Mouse (Mus musculus) spleen, postnatal 4 days (tissue): ENCODE data around the gene Rbx1.
A peak's percentile ranks its signal among the peaks of the same experiment; 100 is the strongest.
"Not testable (repeated sequence)": the region's sequence is repeated elsewhere in the genome, so short reads cannot be mapped to it uniquely, and the experiment has no call there.

Source experiments
- DNase-seq, 2 experiments: peaks; one replicate each; pipeline ENCODE4 v3.0.0; 2022; ENCODE audit warnings: low spot score in 2 of 2

Gene Rbx1

GRCm38 (mm10) chr15:81465901-81466737 lies at the start of gene Rbx1:
Gene Rbx1, plus strand, starts transcription at chr15:81466296.
- DNase-seq: peak; percentile 99 to 100

- peak; percentile 80 to 85 for DNase-seq
These were observed 49.3 kb upstream of the Rbx1 start for GRCm38 (mm10) chr15:81416763-81417310.

- no peak for DNase-seq
These were observed 48.0 kb upstream of the Rbx1 start for GRCm38 (mm10) chr15:81418065-81418464.

GRCm38 (mm10) chr15:81421454-81421853 lies 44.6 kb upstream of the Rbx1 start:
- DNase-seq: no peak

GRCm38 (mm10) chr15:81422156-81422681 lies 43.9 kb upstream of the Rbx1 start:
- DNase-seq: no peak

GRCm38 (mm10) chr15:81425311-81425710 lies 40.8 kb upstream of the Rbx1 start:
- DNase-seq: no peak

GRCm38 (mm10) chr15:81427947-81428346 lies 38.1 kb upstream of the Rbx1 start:
- DNase-seq: no peak

- no peak for DNase-seq
These were observed 34.9 kb upstream of the Rbx1 start for GRCm38 (mm10) chr15:81431195-81431594.

- DNase-seq: no peak
These were observed 27.8 kb upstream of the Rbx1 start for GRCm38 (mm10) chr15:81438345-81438744.

- DNase-seq: no peak
These were observed 26.9 kb upstream of the Rbx1 start for GRCm38 (mm10) chr15:81439236-81439635.

GRCm38 (mm10) chr15:81448463-81448862 lies 17.6 kb upstream of the Rbx1 start:
- DNase-seq: peak; percentile 56 to 77

- no peak for DNase-seq
These were observed 4.6 kb upstream of the Rbx1 start for GRCm38 (mm10) chr15:81461523-81461922.

- no peak for DNase-seq
These were observed 958 bp upstream of the Rbx1 start for GRCm38 (mm10) chr15:81465016-81465660.

- no peak for DNase-seq
These were observed 630 bp downstream of the Rbx1 start for GRCm38 (mm10) chr15:81466738-81467113.

- no peak for DNase-seq
These were observed 4.6 kb downstream of the Rbx1 start for GRCm38 (mm10) chr15:81470735-81471134.

GRCm38 (mm10) chr15:81472256-81472655 lies 6.2 kb downstream of the Rbx1 start:
- DNase-seq: no peak

- peak; percentile 22 to 72 for DNase-seq
These were observed 9.6 kb downstream of the Rbx1 start for GRCm38 (mm10) chr15:81475654-81476053.

GRCm38 (mm10) chr15:81476597-81476996 lies 10.5 kb downstream of the Rbx1 start:
- DNase-seq: no peak

- no peak for DNase-seq
These were observed 13.5 kb downstream of the Rbx1 start for GRCm38 (mm10) chr15:81479446-81480213.

- not testable (repeated sequence) for DNase-seq
These were observed 14.2 kb downstream of the Rbx1 start for GRCm38 (mm10) chr15:81480284-81480683.

- DNase-seq: peak; percentile 67 to 78
These were observed 14.9 kb downstream of the Rbx1 start for GRCm38 (mm10) chr15:81480977-81481379.

GRCm38 (mm10) chr15:81482966-81483365 lies 16.9 kb downstream of the Rbx1 start:
- DNase-seq: no peak
